Mouse (Mus musculus): ENCODE data around the gene Dlgap5.

DNA sequence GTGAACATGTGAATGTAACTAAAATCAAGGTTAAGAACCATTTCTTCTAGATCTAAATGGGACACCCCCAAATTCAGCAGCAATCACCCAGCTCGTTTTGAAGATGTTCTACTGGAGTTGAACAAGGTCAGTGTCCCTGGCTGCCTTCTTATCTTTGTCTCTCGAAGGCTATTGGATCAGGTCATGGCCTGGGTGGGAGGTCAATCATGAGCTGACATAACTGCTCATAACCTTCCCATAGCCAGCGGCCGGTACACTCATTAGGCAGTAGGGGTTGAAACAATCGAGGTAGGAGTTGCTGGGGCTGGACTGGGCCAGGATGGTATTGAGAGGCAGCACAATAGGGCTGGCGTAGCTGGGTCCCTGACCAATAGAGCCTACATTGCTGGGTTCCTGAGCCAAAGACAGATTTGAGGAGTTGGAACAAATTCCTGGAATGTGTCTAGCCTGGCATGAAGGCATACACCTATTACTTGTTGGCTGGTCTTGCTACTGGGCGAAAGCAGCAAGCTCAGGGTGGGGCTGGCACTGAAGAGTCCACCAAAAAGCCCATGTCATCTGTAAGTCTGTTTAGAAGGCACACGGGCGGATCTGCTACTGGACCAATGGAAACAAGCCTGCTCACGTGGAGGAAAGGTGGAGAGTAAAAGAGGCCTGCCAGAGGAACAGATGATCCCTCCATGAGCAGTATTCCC lies 77.8 kb downstream of the Dlgap5 start:
- TF ChIP-seq POLR2A (IDR thresholded peaks at IDR 0.05; ENCODE audit: low read depth, low read length) (no peak), CTCF (IDR thresholded peaks at IDR 0.05; ENCODE audit: extremely low read depth, insufficient read length, insufficient replicate concordance, low read depth, low read length) (no peak)
